Mouse (Mus musculus) neural tube, embryonic 14.5 days (tissue): Measurements from ENCODE around the gene Sdsl. TPM values are rescaled to one million over a fixed set of nuclear protein-coding genes. Genes with fewer than 3 reads are reported as not detected.
A peak's percentile ranks its signal among the peaks of the same experiment; 100 is the strongest.

Source experiments
- ATAC-seq: fragments of 200-750 bp; cut with Nextera tagmentation; 2 replicates; pipeline ENCODE4 v1.8.0; 2017; ENCODE audit warnings: low read depth, mild to moderate bottlenecking, moderate TSS enrichment, moderate library complexity
- H3K27ac ChIP-seq: fragments of 300-500 bp; sonication (generic); 2 replicates; pipeline ENCODE4 v1.5.1; 2014; ENCODE audit warnings: low read depth, mild to moderate bottlenecking, control low read depth, low read length, moderate library complexity, mixed read lengths
- H3K27me3 ChIP-seq: fragments of 300-500 bp; sonication (generic); 2 replicates; pipeline ENCODE4 v1.6.1; 2014; ENCODE audit warnings: low read length; ENCODE audit not compliant: control insufficient read depth, insufficient read depth
- H3K36me3 ChIP-seq: fragments of 300-500 bp; sonication (generic); 2 replicates; pipeline ENCODE4 v1.6.1; 2014; ENCODE audit warnings: low read length, mixed read lengths; ENCODE audit not compliant: control insufficient read depth, insufficient read depth
- H3K4me1 ChIP-seq: fragments of 300-500 bp; sonication (generic); 2 replicates; pipeline ENCODE4 v1.6.1; 2014; ENCODE audit warnings: low read length; ENCODE audit not compliant: control insufficient read depth, insufficient read depth
- H3K4me2 ChIP-seq: fragments of 300-500 bp; sonication (generic); 2 replicates; pipeline ENCODE4 v1.6.1; 2014; ENCODE audit warnings: mild to moderate bottlenecking, low read depth, low read length, control low read depth
- H3K4me3 ChIP-seq: fragments of 300-500 bp; sonication (generic); 2 replicates; pipeline ENCODE4 v1.5.1; 2014; ENCODE audit warnings: low read depth, low read length, control low read depth, mixed read lengths
- H3K9ac ChIP-seq: fragments of 300-500 bp; sonication (generic); replicated peaks from 2 replicates; pipeline ENCODE4 v1.6.1; 2014; ENCODE audit warnings: low read depth, mild to moderate bottlenecking, control low read depth, low read length, mixed read lengths
- H3K9me3 ChIP-seq: fragments of 300-500 bp; sonication (generic); 2 replicates; pipeline ENCODE4 v1.6.1; 2016; ENCODE audit warnings: low read length; ENCODE audit not compliant: control insufficient read depth
- WGBS: fragments of 180-500 bp; shearing (Covaris S2); extraction: QIAGEN DNeasy Blood & Tissue Kit; methylation state at CpG from one replicate; pipeline ENCODE4 v1.1.7; 2014; 5-methylcytosine and 5-hydroxymethylcytosine counted together
- polyA plus RNA-seq: library from polyadenylated mRNA; unstranded; fragments of >200 nt; fragmentation: Nextera tagmentation; extraction: Ambion mirVana; gene quantifications from 2 replicates; pipeline ENCODE4 v1.2.1, GENCODE M21; 2014

The Sdsl gene
- 5.8 and 8.3 TPM in 2 replicates for polyA plus RNA-seq

GRCm38 (mm10) chr5:120472770-120473169 lies at the start of gene Sdsl:
Gene Sdsl, minus strand, starts transcription at chr5:120472810.
- Histone ChIP-seq H3K4me2 (no peak within 1 kb of the TSS), H3K27ac (no peak within 1 kb of the TSS), H3K4me1 (no peaks in the 10 kb centered on the region), H3K36me3 (no peaks in the 10 kb centered on the region), H3K27me3 (no peaks in the 10 kb centered on the region), H3K4me3 (no peak within 1 kb of the TSS), H3K9me3 (no peaks in the 10 kb centered on the region), H3K9ac (no peak within 1 kb of the TSS)
- WGBS, result 84% methylated on average over 8 of the region's 8 CpGs
- ATAC-seq, result no peak

DNA sequence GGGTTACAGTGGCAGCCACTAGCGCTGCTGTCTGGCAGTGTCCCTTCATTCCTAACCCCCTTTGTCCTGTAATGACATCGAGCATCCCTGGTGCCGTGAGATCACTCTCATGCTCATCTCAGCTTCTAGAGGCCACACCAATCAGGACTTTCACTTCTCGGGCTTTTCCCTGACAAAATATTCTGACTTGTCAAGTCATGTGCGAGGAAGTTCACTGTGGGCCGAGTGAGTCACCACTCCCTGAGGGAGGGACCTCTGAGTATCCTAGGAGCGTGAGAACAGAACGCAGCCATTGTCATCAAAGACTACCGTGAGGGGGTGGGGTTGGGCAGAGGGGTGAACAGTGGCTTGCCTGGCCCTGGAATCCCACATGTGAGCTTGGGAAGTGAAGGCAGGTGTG lies 44.9 kb upstream of the Sdsl start:
- Histone ChIP-seq H3K4me2 (no peak overlapping the region), H3K27me3 (no peaks in the 10 kb centered on the region), H3K9me3 (no peaks in the 10 kb centered on the region), H3K4me1 (no peaks in the 10 kb centered on the region), H3K9ac (no peak overlapping the region), H3K4me3 (no peak overlapping the region), H3K27ac (no peak overlapping the region), H3K36me3 (no peaks in the 10 kb centered on the region)
- no peak for ATAC-seq
- WGBS, result 39% methylated on average over 9 of the region's 9 CpGs

DNA sequence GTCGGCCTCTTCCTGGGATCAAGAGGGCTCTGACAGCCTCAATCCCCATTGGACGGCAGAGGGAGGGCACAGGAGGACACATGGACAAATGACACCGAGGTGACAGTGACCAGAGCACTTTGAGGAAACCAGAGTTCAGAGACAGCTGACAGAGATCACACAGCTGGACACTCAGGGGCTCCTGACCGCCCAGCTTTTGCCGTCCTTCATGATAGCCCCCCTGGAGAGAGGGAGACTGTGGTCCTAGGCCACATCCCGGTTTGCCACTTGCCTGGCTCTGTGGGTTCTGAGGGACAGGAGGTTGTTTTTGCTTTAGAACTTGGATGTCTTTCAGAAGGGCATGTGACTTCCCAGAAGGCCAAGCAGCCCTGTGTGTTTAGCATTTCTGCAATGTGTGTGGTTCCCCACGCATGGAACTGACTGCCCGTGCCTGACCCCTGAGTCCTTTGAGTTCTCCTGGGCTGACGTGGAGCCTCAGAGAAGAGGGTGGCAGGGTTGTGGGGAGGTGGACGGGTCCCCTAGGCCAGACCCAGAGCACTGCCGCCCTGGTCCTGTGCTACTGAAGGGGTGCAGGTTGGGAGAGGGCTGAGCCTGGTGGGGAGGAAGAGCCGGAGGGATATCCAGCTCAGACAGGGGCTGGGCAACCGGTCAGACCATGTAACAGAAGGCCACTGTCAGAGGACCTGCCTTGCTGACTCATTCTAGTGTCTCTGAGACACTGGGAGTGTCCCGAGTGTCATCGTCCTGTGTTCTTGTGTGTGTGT lies 43.8 kb upstream of the Sdsl start:
- H3K9ac ChIP-seq, result no peak overlapping the region
- ATAC-seq, result no peak
- H3K27me3 ChIP-seq, result no peaks in the 10 kb centered on the region
- H3K4me3 ChIP-seq, result no peak overlapping the region
- WGBS, result 63% methylated on average over 15 of the region's 15 CpGs
- H3K4me2 ChIP-seq, result no peak overlapping the region
- no peaks in the 10 kb centered on the region for H3K36me3 ChIP-seq
- no peak overlapping the region for H3K27ac ChIP-seq
- H3K4me1 ChIP-seq, result no peaks in the 10 kb centered on the region
- no peaks in the 10 kb centered on the region for H3K9me3 ChIP-seq

- no peak overlapping the region for H3K4me2 ChIP-seq
- H3K4me3 ChIP-seq, result no peak overlapping the region
- ATAC-seq, result no peak
- H3K4me1 ChIP-seq, result 0 out of 2 replicates have a peak, but pooled peaks cover 4% of the 10 kb centered on the region
- no peaks in the 10 kb centered on the region for H3K9me3 ChIP-seq
- no peak overlapping the region for H3K9ac ChIP-seq
- no peak overlapping the region for H3K27ac ChIP-seq
- no peaks in the 10 kb centered on the region for H3K36me3 ChIP-seq
- H3K27me3 ChIP-seq, result no peaks in the 10 kb centered on the region
- WGBS, result 81% methylated on average over 7 of the region's 7 CpGs
These were observed 42.8 kb upstream of the Sdsl start for GRCm38 (mm10) chr5:120515451-120515850.

GRCm38 (mm10) chr5:120514754-120515153 lies 42.1 kb upstream of the Sdsl start:
- Histone ChIP-seq H3K36me3 (no peaks in the 10 kb centered on the region), H3K9me3 (no peaks in the 10 kb centered on the region), H3K9ac (no peak overlapping the region), H3K4me1 (0 out of 2 replicates have a peak, but pooled peaks cover 4% of the 10 kb centered on the region), H3K27me3 (no peaks in the 10 kb centered on the region), H3K4me3 (no peak overlapping the region), H3K27ac (no peak overlapping the region), H3K4me2 (no peak overlapping the region)
- ATAC-seq, result no peak
- WGBS, result 13% methylated on average over 4 of the region's 4 CpGs

DNA sequence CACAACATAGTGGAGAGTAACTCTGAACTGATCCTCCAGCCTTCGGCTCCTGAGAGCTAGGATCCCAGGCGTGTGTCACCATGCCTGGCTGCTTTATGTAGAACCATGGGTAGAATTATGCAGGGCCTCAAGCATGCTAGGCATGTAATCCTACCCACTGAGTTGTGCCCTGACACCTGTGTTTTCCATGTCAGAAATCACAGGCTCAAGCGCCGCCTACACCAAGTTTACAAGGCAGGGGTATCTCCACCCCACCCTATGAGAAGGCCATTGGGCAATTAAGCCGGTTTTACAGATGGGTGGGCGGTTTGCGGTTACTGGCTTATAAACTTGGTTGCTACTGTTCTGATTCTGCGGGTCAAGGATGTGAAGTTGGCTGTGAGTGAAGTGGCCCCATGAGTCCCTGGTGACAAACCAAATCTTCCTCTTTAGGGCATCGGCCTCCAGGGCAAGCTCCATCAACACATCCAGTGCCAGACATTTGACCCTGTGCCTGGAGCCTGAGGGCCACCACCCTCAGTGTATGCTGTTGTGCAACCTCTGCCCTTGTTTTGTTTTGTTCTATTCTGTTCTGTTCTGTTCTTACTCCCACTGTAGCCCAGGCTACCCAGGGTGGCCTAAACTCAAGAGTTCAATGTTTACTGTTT lies 41.5 kb upstream of the Sdsl start:
- H3K9me3 ChIP-seq, result no peaks in the 10 kb centered on the region
- H3K9ac ChIP-seq, result no peak overlapping the region
- no peak overlapping the region for H3K27ac ChIP-seq
- no peaks in the 10 kb centered on the region for H3K36me3 ChIP-seq
- no peak for ATAC-seq
- H3K4me1 ChIP-seq, result 0 out of 2 replicates have a peak, but pooled peaks cover 4% of the 10 kb centered on the region
- H3K4me3 ChIP-seq, result no peak overlapping the region
- H3K4me2 ChIP-seq, result no peak overlapping the region
- H3K27me3 ChIP-seq, result no peaks in the 10 kb centered on the region
- WGBS, result 75% methylated on average over 9 of the region's 9 CpGs

- no peak for ATAC-seq
- no peak overlapping the region for H3K4me2 ChIP-seq
- 39% methylated on average over 15 of the region's 15 CpGs for WGBS
- H3K27me3 ChIP-seq, result no peaks in the 10 kb centered on the region
- no peaks in the 10 kb centered on the region for H3K9me3 ChIP-seq
- H3K27ac ChIP-seq, result no peak overlapping the region
- H3K9ac ChIP-seq, result no peak overlapping the region
- 0 out of 2 replicates have a peak, but pooled peaks cover 4% of the 10 kb centered on the region for H3K4me1 ChIP-seq
- H3K36me3 ChIP-seq, result no peaks in the 10 kb centered on the region
- no peak overlapping the region for H3K4me3 ChIP-seq
These were observed 40.4 kb upstream of the Sdsl start for GRCm38 (mm10) chr5:120512911-120513555.

- Histone ChIP-seq H3K9ac (0 out of 2 replicates have a peak overlapping the region, but pooled peaks have one; percentile 4), H3K4me3 (peak overlapping the region; percentile 34), H3K36me3 (no peaks in the 10 kb centered on the region), H3K9me3 (no peaks in the 10 kb centered on the region), H3K27me3 (no peaks in the 10 kb centered on the region), H3K4me1 (0 out of 2 replicates have a peak, but pooled peaks cover 4% of the 10 kb centered on the region), H3K4me2 (peak overlapping the region; percentile 62), H3K27ac (no peak overlapping the region)
- no peak for ATAC-seq
- WGBS, result 36% methylated on average over 12 of the region's 14 CpGs
These were observed 39.1 kb upstream of the Sdsl start for GRCm38 (mm10) chr5:120511643-120512220.
